Mouse (Mus musculus) olfactory bulb, adult 2 months (tissue): Measurements from ENCODE around the gene Hist1h2ap. TPM values are rescaled to one million over a fixed set of nuclear protein-coding genes. Genes with fewer than 3 reads are reported as not detected.
"Not testable (repeated sequence)": the region's sequence is repeated elsewhere in the genome, so short reads cannot be mapped to it uniquely, and the experiment has no call there.

Experiments used
- H3K27ac ChIP-seq: fragments of 200-500 bp; 2 replicates; pipeline ENCODE4 v1.5.1; 2012; ENCODE audit warnings: low read depth, low read length; ENCODE audit not compliant: insufficient read depth
- H3K4me1 ChIP-seq: fragments of 200-500 bp; 2 replicates; pipeline ENCODE4 v1.6.1; 2012; ENCODE audit warnings: low read length; ENCODE audit not compliant: control insufficient read depth, insufficient read depth
- H3K4me3 ChIP-seq: fragments of 200-500 bp; 2 replicates; pipeline ENCODE4 v1.5.1; 2012; ENCODE audit warnings: mild to moderate bottlenecking, low read depth, low read length, moderate library complexity; ENCODE audit not compliant: insufficient read depth
- CTCF ChIP-seq: fragments of 200-500 bp; IDR thresholded peaks from 2 replicates; pipeline ENCODE4 v1.5.1; 2012; ENCODE audit warnings: low read depth, mild to moderate bottlenecking, low read length, moderate library complexity; ENCODE audit not compliant: insufficient read depth
- POLR2A ChIP-seq: fragments of 200-500 bp; IDR thresholded peaks from 2 replicates; pipeline ENCODE4 v1.6.1; 2012; ENCODE audit warnings: mild to moderate bottlenecking, low read depth, low read length, moderate library complexity; ENCODE audit not compliant: insufficient read depth
- WGBS: fragments of 180-500 bp; shearing (Covaris S2); methylation state at CpG from one replicate; pipeline ENCODE4 v1.1.7; 2018; 5-methylcytosine and 5-hydroxymethylcytosine counted together
- polyA plus RNA-seq: library from polyadenylated mRNA; stranded (reverse); fragments of >200 nt; gene quantifications from 2 replicates; pipeline ENCODE4 v1.2.4, GENCODE M21; 2012; ENCODE audit warnings: low replicate concordance; ENCODE audit not compliant: missing spikeins, insufficient read depth, insufficient read length

The Hist1h2ap gene
- polyA plus RNA-seq, 1 experiment: not detected

GRCm38 (mm10) chr13:21795584-21795983 is 37.7 kb downstream of the Hist1h2ap start:
- Histone ChIP-seq H3K4me3 (no peak overlapping the region), H3K4me1 (peaks cover 2% of the 10 kb centered on the region; the same call in 1 of the 2 replicates), H3K27ac (no peak overlapping the region)
- TF ChIP-seq POLR2A: no peak
- 93% methylated on average over 7 of the region's 7 CpGs for WGBS

- Histone ChIP-seq H3K4me1 (peaks cover 5% of the 10 kb centered on the region; the same call in 1 of the 2 replicates), H3K4me3 (no peak overlapping the region), H3K27ac (no peak overlapping the region)
- no peak for TF ChIP-seq POLR2A
- TF ChIP-seq CTCF: no peak
- WGBS: 12% methylated on average over 18 of the region's 18 CpGs
Measured at GRCm38 (mm10) chr13:21790601-21791283, 42.6 kb downstream of the Hist1h2ap start.

- no peak for TF ChIP-seq POLR2A
- no peak for TF ChIP-seq CTCF
- no peak overlapping the region for H3K4me3 ChIP-seq
- no peak overlapping the region for H3K27ac ChIP-seq
- H3K4me1 ChIP-seq: peaks cover 5% of the 10 kb centered on the region; the same call in 1 of the 2 replicates
- WGBS: 75% methylated on average over 6 of the region's 6 CpGs
Measured at GRCm38 (mm10) chr13:21789925-21790324, 43.4 kb downstream of the Hist1h2ap start.

GRCm38 (mm10) chr13:21787760-21788593 is 45.3 kb downstream of the Hist1h2ap start:
- Histone ChIP-seq H3K4me3 (peak overlapping the region; percentile 32), H3K27ac (no peak overlapping the region), H3K4me1 (peaks cover 5% of the 10 kb centered on the region; the same call in 1 of the 2 replicates)
- TF ChIP-seq POLR2A (no peak), CTCF (no peak)
- WGBS: 20% methylated on average over 16 of the region's 21 CpGs

- Histone ChIP-seq H3K27ac (peak within 1 kb of the TSS; percentile 80), H3K4me3 (peak within 1 kb of the TSS; percentile 60)
- WGBS: under 1% methylated on average over 42 of the region's 63 CpGs
- not testable (repeated sequence) for H3K4me1 ChIP-seq
Measured at GRCm38 (mm10) chr13:21786899-21787629, 46.2 kb downstream of the Hist1h2ap start, which contains the start of the genes Hist1h2an and Hist1h2bp. TSS of gene Hist1h2an (minus strand) at chr13:21787218. TSS of gene Hist1h2bp (plus strand) at chr13:21787461.

GRCm38 (mm10) chr13:21786189-21786898 is 47.0 kb downstream of the Hist1h2ap start:
- 7% methylated on average over 8 of the region's 8 CpGs for WGBS
- peak overlapping the region; percentile 43 for H3K4me3 ChIP-seq

GRCm38 (mm10) chr13:21784311-21784710 is 49.0 kb downstream of the Hist1h2ap start:
- no peak overlapping the region for H3K4me3 ChIP-seq
- 32% methylated on average over 6 of the region's 6 CpGs for WGBS
- no peak overlapping the region for H3K27ac ChIP-seq
- TF ChIP-seq POLR2A (no peak), CTCF (no peak)
- no peaks in the 10 kb centered on the region; the same call in 1 of the 2 replicates for H3K4me1 ChIP-seq

More at GRCm38 (mm10) chr13:21786189-21786898, 47.0 kb downstream of the Hist1h2ap start:
- Histone ChIP-seq H3K27ac (no peak overlapping the region; the same call in 1 of the 2 replicates), H3K4me1 (peaks cover 5% of the 10 kb centered on the region; the same call in 1 of the 2 replicates)
- TF ChIP-seq CTCF: no peak
- TF ChIP-seq POLR2A: no peak

- no peak overlapping the region for H3K4me3 ChIP-seq
- H3K4me1 ChIP-seq: no peaks in the 10 kb centered on the region; the same call in 1 of the 2 replicates
- TF ChIP-seq POLR2A (no peak), CTCF (no peak)
- no peak overlapping the region for H3K27ac ChIP-seq
- WGBS: under 1% methylated on average over 9 of the region's 9 CpGs
Measured at GRCm38 (mm10) chr13:21783734-21784161, 49.6 kb downstream of the Hist1h2ap start.
